Mouse (Mus musculus): ENCODE results near the gene Trp53bp2. TPM values are rescaled to one million over a fixed set of nuclear protein-coding genes. Genes with fewer than 3 reads are reported as not detected.

Trp53bp2 gene
- polyA plus RNA-seq, 1 experiment from 2014 or later = 26.1 TPM

- 55% methylated on average over 7 of the region's 7 CpGs for WGBS
- no peak overlapping the region for H3K9ac ChIP-seq (ENCODE audit: low read depth, low read length)
- H3K36me3 ChIP-seq (ENCODE audit: insufficient read depth, low read length) = peaks cover 19% of the 10 kb centered on the region
- H3K4me3 ChIP-seq (replicated peaks; ENCODE audit: low read depth, low read length) = no peak overlapping the region
- peak; percentile 76 for DNase-seq (ENCODE audit: low spot score)
- peak; percentile 58 for TF ChIP-seq CTCF (IDR thresholded peaks at IDR 0.05; ENCODE audit: low read depth)
- H3K9me3 ChIP-seq (replicated peaks; ENCODE audit: low read length) = no peaks in the 10 kb centered on the region
- H3K27ac ChIP-seq = peak overlapping the region; percentile 81
- H3K27me3 ChIP-seq (ENCODE audit: insufficient read depth, low read length) = no peaks in the 10 kb centered on the region
- ATAC-seq (replicated peaks; ENCODE audit: low FRiP score, low read depth) = 0 out of 2 replicates have a peak, but pooled peaks have one; percentile 5
- no peak overlapping the region for H3K4me2 ChIP-seq (ENCODE audit: low read length)
- H3K4me1 ChIP-seq (replicated peaks; ENCODE audit: insufficient read depth, low read length) = peaks cover 10% of the 10 kb centered on the region; the same call in 1 of the 2 replicates
Observed at GRCm38 (mm10) chr1:182506229-182506986, 97.4 kb downstream of the Trp53bp2 start.

- Histone ChIP-seq H3K4me2 (ENCODE audit: low read length) (no peak overlapping the region), H3K4me1 (replicated peaks; ENCODE audit: insufficient read depth, low read length) (peaks cover 6% of the 10 kb centered on the region; the same call in 1 of the 2 replicates), H3K27ac (no peak overlapping the region), H3K36me3 (ENCODE audit: insufficient read depth, low read length) (peaks cover 28% of the 10 kb centered on the region), H3K27me3 (ENCODE audit: insufficient read depth, low read length) (no peaks in the 10 kb centered on the region), H3K4me3 (replicated peaks; ENCODE audit: low read depth, low read length) (no peak overlapping the region), H3K9me3 (replicated peaks; ENCODE audit: low read length) (no peaks in the 10 kb centered on the region), H3K9ac (ENCODE audit: low read depth, low read length) (no peak overlapping the region)
- DNase-seq (ENCODE audit: low spot score) (no peak), ATAC-seq (replicated peaks; ENCODE audit: low FRiP score, low read depth) (no peak)
- WGBS = 73% methylated on average over 10 of the region's 10 CpGs
- TF ChIP-seq CTCF (IDR thresholded peaks at IDR 0.05; ENCODE audit: low read depth) = no peak
Observed at GRCm38 (mm10) chr1:182509110-182509797, 100.3 kb downstream of the Trp53bp2 start.

GRCm38 (mm10) chr1:182511073-182511472, 102.1 kb downstream of the Trp53bp2 start:
- TF ChIP-seq CTCF (IDR thresholded peaks at IDR 0.05; ENCODE audit: low read depth) = no peak
- Histone ChIP-seq H3K36me3 (ENCODE audit: insufficient read depth, low read length) (peaks cover 31% of the 10 kb centered on the region), H3K27ac (no peak overlapping the region), H3K4me2 (ENCODE audit: low read length) (no peak overlapping the region), H3K4me3 (replicated peaks; ENCODE audit: low read depth, low read length) (no peak overlapping the region), H3K9me3 (replicated peaks; ENCODE audit: low read length) (no peaks in the 10 kb centered on the region), H3K27me3 (ENCODE audit: insufficient read depth, low read length) (no peaks in the 10 kb centered on the region), H3K9ac (ENCODE audit: low read depth, low read length) (no peak overlapping the region), H3K4me1 (replicated peaks; ENCODE audit: insufficient read depth, low read length) (peaks cover 13% of the 10 kb centered on the region)
- ATAC-seq (replicated peaks; ENCODE audit: low FRiP score, low read depth) = no peak
- WGBS = 61% methylated on average over 2 of the region's 2 CpGs
- no peak for DNase-seq (ENCODE audit: low spot score)

GRCm38 (mm10) chr1:182511778-182512177, 102.8 kb downstream of the Trp53bp2 start:
- Histone ChIP-seq H3K27ac (no peak overlapping the region), H3K9ac (ENCODE audit: low read depth, low read length) (no peak overlapping the region), H3K27me3 (ENCODE audit: insufficient read depth, low read length) (no peaks in the 10 kb centered on the region), H3K4me3 (replicated peaks; ENCODE audit: low read depth, low read length) (no peak overlapping the region), H3K36me3 (ENCODE audit: insufficient read depth, low read length) (peaks cover 31% of the 10 kb centered on the region), H3K4me1 (replicated peaks; ENCODE audit: insufficient read depth, low read length) (peaks cover 10% of the 10 kb centered on the region; the same call in 1 of the 2 replicates), H3K4me2 (ENCODE audit: low read length) (no peak overlapping the region), H3K9me3 (replicated peaks; ENCODE audit: low read length) (no peaks in the 10 kb centered on the region)
- DNase-seq (ENCODE audit: low spot score) (no peak), ATAC-seq (replicated peaks; ENCODE audit: low FRiP score, low read depth) (no peak)
- TF ChIP-seq CTCF (IDR thresholded peaks at IDR 0.05; ENCODE audit: low read depth) = no peak
- 82% methylated on average over 8 of the region's 8 CpGs for WGBS

Other genes with a start within 250 kb of the Trp53bp2 start
- not detected in 2 replicates for gene Vmn1r1, start 244.7 kb upstream of the Trp53bp2 start, polyA plus RNA-seq (2015; fragmentation: Nextera tagmentation; extraction: Ambion mirVana)
- 169 and 179 TPM in 2 replicates for gene Degs1, start 126.4 kb upstream of the Trp53bp2 start, polyA plus RNA-seq (2015; fragmentation: Nextera tagmentation; extraction: Ambion mirVana)
- 17.1 and 17.8 TPM in 2 replicates for gene Fbxo28, start 67.5 kb upstream of the Trp53bp2 start, polyA plus RNA-seq (2015; fragmentation: Nextera tagmentation; extraction: Ambion mirVana)
- 95.1 and 106 TPM in 2 replicates for gene Capn2, start 108.4 kb downstream of the Trp53bp2 start, polyA plus RNA-seq (2015; fragmentation: Nextera tagmentation; extraction: Ambion mirVana)
- gene Capn8, start 155.8 kb downstream of the Trp53bp2 start, polyA plus RNA-seq (2015; fragmentation: Nextera tagmentation; extraction: Ambion mirVana) = 0.11 and 0.13 TPM in 2 replicates

Measured in kidney, postnatal 0 days (tissue).